Mouse (Mus musculus) splenic B cell, adult 2 months (primary cell): Measurements from ENCODE around the gene Olfr850.

ENCODE experiments used
- DNase-seq: peaks from one replicate; pipeline ENCODE4 v3.0.0-alpha.2; 2011; ENCODE audit warnings: low read depth, low spot score
- H3K27me3 ChIP-seq: 2 replicates; pipeline ENCODE4 v1.6.1; 2012; ENCODE audit warnings: mild to moderate bottlenecking, low read length, moderate library complexity, mixed read lengths; ENCODE audit not compliant: control insufficient read depth, poor library complexity, insufficient read depth, severe bottlenecking
- H3K36me3 ChIP-seq: 2 replicates; pipeline ENCODE4 v1.6.1; 2012; ENCODE audit warnings: mild to moderate bottlenecking, low read length, moderate library complexity, mixed read lengths; ENCODE audit not compliant: control insufficient read depth, poor library complexity, insufficient read depth, severe bottlenecking

Gene Olfr850

GRCm38 (mm10) chr9:19478148-19478547 lies at the start of gene Olfr850:
TSS of gene Olfr850 (minus strand) at chr9:19478248.
- H3K27me3 ChIP-seq = no peaks in the 10 kb centered on the region
- H3K36me3 ChIP-seq = no peaks in the 10 kb centered on the region
- no peak for DNase-seq

- H3K36me3 ChIP-seq = no peaks in the 10 kb centered on the region
- DNase-seq = no peak
These were observed 14.9 kb upstream of the Olfr850 start, which contains the start of gene Olfr851 for GRCm38 (mm10) chr9:19492995-19493394. TSS of gene Olfr851 (plus strand) at chr9:19493295.

GRCm38 (mm10) chr9:19439966-19440365 lies 38.1 kb downstream of the Olfr850 start, which contains the start of gene Olfr849:
TSS of gene Olfr849 (plus strand) at chr9:19440266.
- Histone ChIP-seq H3K27me3 (no peaks in the 10 kb centered on the region), H3K36me3 (no peaks in the 10 kb centered on the region)
- no peak for DNase-seq

More at GRCm38 (mm10) chr9:19492995-19493394, 14.9 kb upstream of the Olfr850 start, which contains the start of gene Olfr851:
- H3K27me3 ChIP-seq = no peaks in the 10 kb centered on the region
